Mouse (Mus musculus): ENCODE data around the gene Slc25a22.

The Slc25a22 gene

DNA sequence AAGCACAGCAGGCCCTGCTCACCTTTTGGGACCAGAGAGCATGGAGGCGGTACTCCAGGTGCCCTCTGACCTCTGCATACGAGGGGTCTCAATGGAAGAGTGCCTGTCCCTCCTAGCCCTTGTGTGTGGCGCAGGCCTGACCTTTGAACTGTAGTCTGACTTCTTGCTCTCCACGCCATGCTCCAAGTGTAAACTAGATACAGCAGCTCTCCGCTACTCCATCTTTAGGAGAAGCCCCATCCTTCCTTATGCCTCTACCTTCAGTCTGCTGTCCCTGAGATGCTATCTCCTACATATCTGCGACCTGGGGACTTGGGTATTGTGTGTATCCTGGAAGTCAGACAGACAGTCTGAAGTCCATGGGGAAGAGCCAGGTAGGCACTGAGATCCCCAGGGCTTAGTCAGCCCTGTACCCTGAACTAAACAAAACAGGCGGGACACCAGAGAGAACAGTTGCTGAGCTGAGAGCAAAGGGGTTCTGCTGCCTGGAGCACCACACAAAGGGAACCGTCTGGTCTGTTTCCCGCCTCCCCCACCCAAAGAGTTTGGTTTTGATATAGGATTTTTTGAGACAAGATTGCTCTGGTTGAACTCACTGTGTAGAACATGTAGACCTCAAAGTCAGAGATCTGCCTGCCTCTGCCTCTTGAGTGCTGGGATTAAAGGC lies 1.7 kb downstream of the Slc25a22 start:
- DNase-seq (ENCODE audit: extremely low spot score, low read depth, low spot score), result no peak

DNA sequence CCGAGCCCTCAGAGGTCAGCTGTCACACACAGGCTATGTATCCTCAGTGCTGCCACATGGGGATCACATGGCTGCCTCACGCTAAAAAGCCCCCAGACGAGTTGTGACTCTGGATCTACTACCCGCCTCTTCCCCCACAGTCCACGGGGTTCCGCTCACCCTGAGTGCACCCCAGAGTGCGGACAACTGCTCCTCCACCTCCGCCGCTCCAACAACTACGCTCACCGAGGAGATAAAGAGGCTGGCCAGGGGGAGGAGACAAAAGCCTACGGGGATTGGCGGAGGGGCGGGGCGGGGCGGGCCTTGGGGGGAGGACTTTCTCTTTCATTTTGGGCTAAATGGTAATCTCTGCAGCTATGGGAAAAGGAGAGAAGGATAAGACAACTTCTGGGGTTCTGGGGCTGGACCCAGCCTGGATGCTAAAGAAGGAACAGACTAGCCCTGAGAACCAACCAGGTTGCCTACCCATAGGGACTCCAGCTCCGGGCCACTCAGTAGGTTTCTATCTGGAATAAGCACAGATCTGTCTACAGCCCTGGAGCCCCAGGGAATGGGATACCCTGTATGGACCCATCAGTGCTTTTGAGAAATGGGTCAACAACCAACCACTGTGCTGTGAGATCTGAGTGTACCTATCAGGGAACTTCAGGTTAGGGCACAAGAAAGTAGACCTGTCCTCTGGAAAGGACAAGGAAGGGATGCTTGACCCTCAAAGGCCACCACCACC lies 2.4 kb downstream of the Slc25a22 start:
- no peak for DNase-seq (ENCODE audit: extremely low spot score, low read depth, low spot score)

DNA sequence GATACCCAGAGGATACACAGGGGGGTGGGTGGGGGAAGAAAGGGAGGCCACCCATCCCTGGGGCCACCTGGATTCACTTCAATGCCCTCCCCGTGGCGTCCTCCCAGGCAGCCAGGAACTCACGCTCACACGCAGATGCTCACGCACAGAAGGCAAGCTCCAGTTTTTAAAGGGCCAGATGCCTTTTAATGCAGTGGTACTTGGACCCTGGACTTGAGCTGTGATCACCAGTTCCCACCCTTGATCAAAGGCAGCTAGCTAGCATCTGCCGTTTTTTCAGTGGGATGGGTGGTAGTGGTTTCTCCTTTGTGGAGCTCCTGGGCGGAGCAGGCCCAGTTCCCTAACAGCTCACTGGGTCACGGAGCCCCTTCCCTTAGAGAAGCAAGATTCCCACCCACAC lies 3.2 kb downstream of the Slc25a22 start:
- DNase-seq (ENCODE audit: extremely low spot score, low read depth, low spot score), result no peak

DNA sequence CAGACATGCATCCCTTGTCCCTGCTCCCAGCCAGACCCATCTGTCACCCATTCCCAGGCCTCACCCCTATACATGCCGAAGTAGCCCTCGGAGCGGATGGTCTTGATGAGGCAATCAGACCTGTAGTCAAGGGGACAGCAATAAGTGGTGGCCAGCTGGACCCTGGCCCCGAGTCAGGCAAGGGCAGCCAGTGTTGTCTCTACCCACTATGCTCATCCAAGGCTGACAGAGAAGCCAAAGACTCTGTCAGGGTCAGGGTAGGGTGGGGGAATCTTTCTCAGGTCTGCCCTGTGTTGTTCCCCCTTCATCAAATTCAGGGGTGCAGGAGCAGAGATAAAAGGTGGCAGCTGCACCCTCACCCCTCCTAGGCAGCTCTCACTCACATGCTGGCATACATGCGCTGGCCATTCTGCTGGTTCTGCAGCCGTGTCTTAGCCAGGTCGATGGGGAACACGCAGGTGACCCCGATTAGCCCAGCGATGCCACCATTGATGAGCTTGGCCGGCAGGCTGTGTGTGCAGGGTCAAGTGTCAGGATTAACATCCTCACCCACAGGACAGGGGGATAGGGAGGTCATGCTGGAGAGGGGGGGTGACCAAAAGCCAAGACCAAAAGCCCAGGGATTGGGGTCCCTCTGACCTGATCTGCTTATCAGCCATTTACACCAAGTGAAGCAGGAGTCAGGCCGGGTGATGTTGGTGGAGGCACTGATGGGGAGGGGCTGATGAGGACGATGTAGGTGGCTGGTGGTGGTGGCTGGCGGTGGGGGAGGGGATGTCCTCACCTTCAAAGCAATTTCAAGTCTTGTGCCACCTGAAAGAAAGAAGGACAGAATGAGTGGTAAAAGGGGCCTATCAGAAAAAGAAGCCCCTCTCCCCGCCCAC lies 3.9 kb downstream of the Slc25a22 start:
- DNase-seq (ENCODE audit: extremely low spot score, low read depth, low spot score), result no peak

DNA sequence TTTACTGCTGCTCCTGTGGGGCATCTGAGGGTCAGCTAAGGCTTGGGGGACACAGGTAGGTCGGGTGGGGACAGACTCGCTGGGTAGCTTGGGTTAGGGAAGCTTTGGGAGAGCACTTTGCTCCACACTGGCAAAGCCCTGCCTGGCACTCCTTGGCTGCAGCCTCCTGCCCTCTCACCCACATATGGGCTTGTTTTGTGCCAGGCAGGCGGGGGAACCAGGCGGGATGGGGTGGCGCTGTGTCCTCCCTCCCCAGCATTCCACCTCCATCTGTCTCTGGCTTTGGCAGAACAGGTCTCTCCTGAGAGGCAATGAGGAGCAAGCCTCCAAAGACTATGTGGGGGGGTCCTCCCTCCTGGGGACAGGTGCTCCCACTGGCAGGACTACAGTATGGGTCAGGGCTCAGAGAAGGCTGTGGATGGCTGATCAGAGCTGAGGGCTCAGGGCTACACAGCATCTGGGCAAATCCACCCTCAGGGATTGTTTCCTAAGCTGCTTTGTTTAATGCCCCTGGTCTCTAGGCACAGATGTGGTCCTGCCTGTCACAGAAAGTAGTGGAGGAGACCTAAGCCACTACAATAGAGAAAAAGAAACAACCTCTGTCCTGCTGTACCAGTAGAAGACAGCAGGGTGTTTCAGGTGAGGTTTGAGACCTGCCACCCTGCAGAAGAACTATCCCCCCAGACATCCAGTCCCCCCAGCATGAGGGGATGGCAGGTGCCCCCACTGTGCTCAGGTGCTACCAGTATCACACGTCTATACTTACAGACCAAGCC lies 4.8 kb downstream of the Slc25a22 start:
- no peak for DNase-seq (ENCODE audit: extremely low spot score, low read depth, low spot score)

DNA sequence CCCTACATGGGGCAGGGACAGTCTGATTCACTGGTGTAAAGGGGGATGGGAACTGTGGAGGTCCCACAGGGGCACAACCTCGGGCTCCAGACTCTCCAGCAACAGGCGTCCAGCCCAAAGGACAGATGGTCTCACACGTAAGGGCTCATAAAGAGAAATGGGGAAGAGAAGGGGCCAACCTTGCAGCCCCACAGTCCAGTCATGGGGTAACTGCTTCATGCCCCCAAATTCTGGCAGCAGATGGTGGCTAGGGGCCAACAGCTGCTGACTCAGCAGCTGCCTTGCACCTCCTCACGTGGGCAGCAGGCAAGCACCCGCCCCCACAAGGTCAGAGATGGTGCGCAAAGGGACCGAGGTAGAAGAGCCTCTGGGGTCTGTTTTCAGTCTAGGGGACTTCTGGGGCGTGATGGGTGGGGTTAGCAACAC lies 5.5 kb downstream of the Slc25a22 start:
- DNase-seq (ENCODE audit: extremely low spot score, low read depth, low spot score), result no peak

DNA sequence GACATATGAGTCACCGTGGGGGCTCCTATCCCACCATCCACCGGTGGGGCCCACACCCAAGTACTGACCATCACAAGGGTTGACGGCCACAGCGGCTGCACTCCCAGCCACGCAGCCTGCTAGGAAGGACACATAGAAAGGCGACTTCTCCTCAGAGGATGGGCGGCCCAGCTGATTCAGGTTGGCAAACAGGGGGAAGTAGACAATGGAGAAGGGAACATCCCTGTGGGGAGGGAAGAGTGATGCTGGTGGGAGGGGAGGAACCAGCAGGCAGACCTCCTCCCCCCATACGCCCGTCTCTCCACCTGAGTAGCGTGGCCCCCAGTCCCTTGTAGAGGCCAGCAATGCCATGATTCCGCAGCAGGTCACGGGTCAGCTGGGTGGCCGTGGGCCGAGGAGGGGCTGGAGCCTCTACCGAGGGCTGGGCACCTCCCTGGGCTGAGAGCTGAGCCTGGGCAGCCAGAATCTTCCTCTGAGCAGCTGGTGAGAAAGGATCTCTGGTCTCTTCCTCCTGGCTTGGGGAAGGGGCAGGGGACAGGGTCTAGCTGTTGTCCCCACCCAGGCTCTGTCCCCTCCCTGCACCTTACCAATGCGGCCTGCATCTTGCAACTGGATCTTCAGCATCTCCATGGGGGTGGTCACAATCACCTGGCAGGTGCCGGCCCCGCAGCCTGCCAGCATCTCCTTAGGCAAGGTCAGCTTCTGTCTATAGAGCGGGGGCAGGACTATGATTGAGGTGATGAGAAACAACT lies 6.1 kb downstream of the Slc25a22 start:
- DNase-seq (ENCODE audit: extremely low spot score, low read depth, low spot score), result no peak

DNA sequence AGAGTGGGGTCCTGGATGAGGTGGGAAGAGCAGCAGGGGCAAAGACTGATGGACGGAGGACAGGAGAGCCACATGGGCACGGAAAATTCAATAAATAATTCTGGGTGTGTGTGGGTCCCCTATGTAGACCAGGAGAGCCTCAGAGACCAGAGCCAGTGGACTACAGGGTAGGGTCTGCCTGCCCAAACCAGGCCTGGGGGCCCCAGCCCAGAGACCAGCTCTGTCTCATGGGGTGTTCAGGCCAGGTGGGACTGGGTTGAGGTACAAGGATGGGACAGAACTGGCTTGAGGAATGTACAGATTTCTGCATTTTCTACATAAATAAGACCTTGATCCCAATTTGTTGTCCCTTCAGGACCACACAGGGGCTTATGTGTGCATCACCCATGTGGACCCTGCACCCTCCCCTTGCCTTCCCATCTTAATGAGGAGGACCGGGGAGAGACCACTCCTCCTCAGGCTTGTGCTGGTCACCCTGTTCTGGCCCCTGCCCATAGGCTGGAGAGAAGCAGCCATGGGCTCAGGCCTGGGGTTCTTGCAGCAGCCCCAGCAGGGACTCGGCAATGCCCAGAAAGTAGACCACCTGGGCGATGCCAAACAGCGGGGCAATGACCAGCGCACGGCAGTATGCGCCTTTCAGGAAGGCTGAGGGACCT lies 7.0 kb downstream of the Slc25a22 start:
- no peak for DNase-seq (ENCODE audit: extremely low spot score, low read depth, low spot score)

DNA sequence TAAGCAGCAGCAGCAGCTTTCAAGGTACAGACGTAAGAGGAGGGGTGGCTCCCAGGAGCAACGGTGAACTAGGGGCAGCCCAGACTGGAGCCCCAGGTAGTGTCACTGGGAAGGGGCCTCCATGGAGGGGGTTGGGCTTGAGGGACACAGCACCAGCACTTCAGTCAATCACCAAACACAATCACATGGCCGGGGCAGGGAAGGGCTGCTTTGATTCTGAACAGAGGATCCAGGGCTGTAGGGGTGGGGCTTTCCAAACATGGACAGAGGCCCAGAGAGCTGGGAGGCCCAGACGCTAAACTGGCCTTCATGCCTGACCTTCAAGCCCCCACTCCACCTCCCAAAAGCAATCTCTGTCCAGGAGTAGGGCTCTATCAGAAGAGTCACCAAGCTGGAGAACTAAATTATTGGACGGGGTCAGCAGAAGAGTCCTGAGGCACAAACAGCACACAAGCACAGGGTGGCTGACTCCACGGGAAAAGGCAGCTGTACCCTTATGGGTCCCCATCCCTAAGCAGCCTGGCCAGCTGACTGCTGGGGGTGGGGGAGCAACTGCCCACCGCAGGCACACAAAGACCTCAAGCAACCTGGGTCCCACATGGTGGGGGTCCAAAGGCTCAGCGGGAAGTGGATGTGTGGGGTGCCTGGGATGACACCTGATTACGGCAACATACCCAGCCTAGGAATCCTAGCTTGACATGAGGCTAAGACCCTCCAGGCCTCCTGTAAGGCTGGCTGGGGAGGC lies 7.7 kb downstream of the Slc25a22 start:
- no peak for DNase-seq (ENCODE audit: extremely low spot score, low read depth, low spot score)

DNA sequence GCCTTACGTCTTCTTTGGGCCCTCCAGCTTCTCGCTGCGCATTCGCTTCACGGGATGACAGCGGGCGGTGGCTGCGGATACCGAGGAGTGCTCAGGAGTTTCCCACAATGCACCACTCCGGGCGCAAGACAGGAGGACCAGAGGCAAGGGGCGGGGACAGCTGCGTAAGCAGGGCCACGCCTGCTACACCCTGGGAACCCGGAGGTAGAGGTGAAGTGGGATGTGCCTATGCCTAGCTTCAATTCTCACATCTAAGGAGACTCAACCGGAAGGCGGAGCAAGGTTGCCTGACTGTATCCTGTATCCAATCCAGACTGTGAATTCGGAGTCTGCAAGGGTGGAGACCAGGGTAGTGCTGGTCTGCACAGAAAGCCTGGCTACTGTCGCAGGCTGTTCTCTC lies 8.4 kb downstream of the Slc25a22 start, which contains the start of gene Cend1:
Cend1 (minus strand) TSS at position 182 of the 400 bp plus-strand sequence.
- no peak for DNase-seq (ENCODE audit: extremely low spot score, low read depth, low spot score)

DNA sequence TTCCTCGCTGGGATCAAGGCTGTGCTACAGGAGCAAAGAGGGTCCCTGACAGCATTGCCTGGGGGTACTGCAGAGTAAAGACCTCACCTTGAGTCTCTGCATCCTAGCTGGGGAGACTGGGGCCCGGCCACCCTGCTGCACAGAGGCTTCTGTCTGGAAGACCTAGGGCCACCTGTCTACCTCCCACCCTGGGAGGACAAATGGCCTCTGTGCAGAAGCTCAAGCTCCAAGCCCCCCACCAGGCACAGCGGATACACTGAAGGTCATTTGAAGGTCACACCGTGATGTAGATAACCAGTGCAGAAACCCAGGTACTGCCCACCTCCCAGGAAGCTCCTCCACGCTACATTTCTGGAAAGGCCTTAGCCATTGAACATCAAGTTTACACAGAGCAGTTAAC lies 9.0 kb downstream of the Slc25a22 start:
- no peak for DNase-seq (ENCODE audit: extremely low spot score, low read depth, low spot score)

DNA sequence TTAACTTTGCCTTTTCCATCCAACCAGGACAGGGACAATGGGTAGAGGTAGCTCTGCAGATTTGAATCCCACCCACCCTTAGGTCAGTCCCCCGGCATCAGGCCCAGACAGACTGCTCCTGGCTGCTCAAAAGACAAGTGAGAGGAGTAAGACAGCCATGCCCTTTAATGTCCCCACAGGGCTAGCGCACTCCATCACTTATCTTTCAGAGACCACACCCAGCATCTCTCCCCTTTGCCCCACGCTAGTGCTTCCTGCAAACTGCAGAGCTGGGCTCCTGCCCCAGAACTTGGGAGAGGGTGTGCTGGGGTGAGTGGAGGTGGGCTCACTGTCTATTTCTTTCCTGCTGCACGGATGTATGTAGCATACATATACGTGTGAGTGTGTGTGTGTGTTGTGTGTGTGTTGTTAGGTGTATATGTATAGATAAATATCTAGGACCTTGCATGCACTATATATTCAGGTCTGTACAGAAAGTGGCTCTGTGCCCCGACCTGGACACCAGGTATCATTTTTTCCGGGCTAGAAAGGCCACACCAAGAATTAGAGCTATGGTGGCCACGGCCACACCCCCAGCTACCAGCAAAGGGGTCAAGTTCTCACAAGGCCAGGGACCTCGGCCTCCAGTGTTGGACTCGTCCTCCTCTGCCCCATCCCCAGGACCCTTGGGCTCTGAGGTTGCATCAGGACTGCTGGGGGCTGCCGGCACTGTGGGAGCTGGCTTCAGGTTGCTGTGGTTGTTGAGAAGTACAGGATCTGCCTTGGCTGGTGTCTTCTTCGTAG lies 10.6 kb downstream of the Slc25a22 start:
- no peak for DNase-seq (ENCODE audit: extremely low spot score, low read depth, low spot score)

DNA sequence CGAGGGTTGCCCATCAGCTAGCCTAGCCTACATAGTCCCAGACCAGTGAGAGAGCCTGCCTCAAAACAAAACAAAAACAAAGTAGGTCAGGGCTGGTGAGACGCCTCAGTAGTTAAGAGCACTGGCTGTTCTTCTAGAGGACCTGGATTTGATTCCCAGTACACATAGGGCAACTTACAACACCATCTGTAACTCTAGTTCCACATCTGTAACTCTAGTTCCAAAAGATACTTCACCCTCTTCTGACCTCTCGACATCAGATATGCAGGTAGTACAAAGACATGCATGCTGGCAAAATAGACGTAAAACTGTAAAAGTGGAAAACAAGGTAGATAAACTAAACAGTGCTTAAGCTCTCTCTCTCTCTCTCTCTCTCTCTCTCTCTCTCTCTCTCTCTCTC lies 13.9 kb downstream of the Slc25a22 start:
- DNase-seq (ENCODE audit: extremely low spot score, low read depth, low spot score), result no peak

DNA sequence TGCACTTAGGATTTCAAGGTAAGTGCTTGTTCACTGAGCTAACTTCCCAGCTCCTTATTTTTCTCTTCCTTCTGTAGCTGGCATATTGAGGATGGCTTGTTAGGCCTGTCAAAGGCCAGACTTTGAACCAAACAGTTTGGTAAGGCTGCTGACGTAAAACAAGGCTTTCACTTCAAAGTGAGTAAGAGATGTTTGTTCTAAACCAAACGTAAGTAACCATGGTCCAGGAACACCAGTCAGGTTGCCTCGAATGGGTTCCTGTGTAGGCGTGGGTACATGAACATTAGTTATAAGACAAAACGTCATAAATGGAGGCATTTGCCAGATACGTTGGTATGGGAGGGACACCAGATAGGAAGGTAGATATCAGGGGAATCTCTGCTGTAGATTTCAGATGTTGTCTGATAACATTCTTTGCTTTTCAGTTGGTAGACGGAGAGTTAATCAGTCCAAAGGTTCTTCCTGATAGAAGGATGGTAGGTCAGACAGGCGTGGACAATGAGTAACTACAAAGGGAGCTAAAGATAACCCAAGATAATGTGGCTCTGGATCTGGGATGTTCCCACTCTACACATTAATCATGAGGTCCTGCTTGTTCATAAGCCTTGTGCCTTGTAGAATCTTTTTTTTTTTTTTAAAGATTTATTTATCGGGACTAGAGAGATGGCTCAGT lies 17.5 kb downstream of the Slc25a22 start:
- DNase-seq (ENCODE audit: extremely low spot score, low read depth, low spot score), result no peak

DNA sequence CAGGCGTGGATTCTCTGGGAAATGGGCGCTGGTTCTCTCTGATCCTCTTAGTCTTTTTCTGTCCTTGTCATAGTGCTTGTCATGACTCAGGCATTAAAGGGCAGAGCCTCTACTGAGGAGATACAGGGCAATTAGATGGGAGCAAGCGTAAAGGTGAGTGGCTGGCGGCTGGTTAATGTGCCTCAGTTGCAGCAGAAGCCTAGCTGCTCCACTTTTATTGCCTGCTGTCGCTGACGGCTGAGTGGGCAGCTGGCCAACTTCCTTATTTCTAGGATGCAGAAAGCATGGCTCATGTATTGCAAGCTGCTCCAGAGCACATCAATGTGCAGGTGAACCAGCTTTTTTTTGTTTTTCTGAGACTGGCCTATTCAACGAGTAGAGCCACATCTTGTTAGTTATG lies 18.7 kb downstream of the Slc25a22 start:
- no peak for DNase-seq (ENCODE audit: extremely low spot score, low read depth, low spot score)

DNA sequence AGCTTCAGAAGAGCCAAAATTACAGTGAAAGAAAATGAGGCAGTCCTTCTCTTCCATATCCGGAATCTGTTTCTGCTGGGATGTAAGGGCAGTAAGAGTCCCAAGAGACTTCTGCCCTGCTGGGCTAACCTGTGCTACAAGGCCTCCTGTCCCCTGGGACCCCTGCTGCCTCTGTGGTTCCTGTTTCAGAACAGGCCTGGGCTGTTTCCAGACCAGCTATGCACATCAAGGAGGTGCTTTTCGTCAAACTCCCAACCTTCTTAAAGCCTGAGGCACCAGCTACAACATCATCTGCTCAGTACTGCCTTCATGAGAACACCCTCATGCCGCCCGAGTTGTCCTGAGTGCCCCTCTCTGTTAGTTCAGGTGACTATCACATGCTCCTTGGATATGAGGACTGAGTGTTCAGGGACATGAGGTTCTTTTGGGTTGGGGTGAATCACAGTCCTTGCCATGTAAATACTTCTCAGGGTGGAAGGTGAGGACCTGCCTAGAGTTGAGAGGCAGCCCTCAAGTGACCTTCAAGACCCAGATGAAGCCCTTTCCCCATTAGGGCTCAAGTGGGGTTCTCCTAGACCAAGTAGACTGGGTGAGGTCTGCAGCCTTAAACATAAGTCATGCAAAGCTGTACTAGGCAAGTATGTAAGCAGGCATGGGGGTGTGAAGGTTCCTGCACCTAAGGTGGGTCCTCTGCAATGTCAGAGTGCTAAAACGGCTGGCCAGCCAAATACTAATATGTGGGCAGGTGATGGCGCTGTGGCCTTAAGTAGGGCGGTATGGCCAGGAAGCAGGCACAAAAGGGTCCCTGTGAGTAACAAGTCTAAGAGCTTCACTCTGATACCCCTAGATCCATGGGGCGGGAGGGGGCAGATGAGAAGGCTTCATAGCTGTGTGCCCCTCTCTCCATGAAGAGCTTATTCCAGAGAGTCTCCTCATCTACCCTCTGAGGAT lies 19.7 kb downstream of the Slc25a22 start:
- DNase-seq (ENCODE audit: extremely low spot score, low read depth, low spot score), result no peak

Data from hindlimb bud, embryonic 11.5 days (tissue).